12 mouse cellular contexts compared by ENCODE assay signal in the genomic region with DNA sequence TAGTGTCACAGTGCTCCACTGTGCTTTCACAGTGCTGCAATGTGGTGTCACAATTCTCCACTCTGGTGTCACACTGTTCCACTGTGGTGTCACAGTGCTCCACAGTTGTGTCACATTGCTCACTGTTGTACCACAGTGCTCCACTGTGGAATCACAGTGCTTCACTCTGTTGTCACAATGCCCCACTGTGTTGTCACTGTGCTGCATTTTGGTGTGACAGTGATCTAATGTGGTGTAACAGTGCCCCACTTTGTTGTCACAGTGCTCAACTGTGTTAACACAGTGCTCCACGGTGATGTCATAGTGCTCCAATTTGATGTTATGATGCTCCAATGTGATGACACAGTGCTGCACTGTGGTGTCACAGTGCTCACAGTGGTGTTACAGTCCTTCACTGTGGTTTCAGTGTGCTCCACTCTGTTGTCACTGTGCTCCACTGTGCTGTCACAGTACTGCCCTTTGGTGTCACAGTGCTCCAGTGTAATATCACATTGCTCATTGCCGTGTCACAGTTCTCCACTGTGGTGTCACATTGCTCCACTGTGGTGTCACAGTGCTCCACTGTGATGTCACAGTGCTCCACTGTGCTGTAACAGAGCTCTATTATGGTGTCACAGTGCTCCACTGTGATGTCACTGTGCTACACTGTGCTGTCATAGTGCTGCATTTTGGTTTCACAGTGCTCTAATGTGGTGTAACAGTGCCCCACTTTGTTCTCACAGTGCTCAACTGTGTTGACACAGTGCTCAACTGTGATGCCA.
DNase-seq lines count a peak whose midpoint lies in the region; ATAC-seq lines count a peak whose summit lies in the region.
"Had no signal": no experiment of that assay in that cellular context is flagged by ENCODE, and none has a peak within 500 bp of the region (broad histone marks: within the 10 kb centered on the region; RNA-seq: fewer than 3 reads in every experiment).

No protein-coding gene starts in this region.

- 91% methylated on average over 2 of the region's 2 CpGs for WGBS in lung, embryonic 15.5 days
- 89% methylated on average over 2 of the region's 2 CpGs for WGBS in forebrain, embryonic 15.5 days
- 90% methylated on average over 2 of the region's 2 CpGs for WGBS in neural tube, embryonic 12.5 days

- no peaks in the 10 kb centered on the region for H3K36me3 ChIP-seq in lung, embryonic 15.5 days
- no peaks in the 10 kb centered on the region for H3K36me3 ChIP-seq in forebrain, embryonic 15.5 days
- H3K36me3 ChIP-seq in neural tube, embryonic 12.5 days = no peaks in the 10 kb centered on the region
- H3K36me3 ChIP-seq: heart, embryonic 13.5 days had no signal

- no peak overlapping the region for H3K4me2 ChIP-seq in lung, embryonic 15.5 days
- H3K4me2 ChIP-seq in forebrain, embryonic 15.5 days (replicated peaks) = no peak overlapping the region
- H3K4me2 ChIP-seq in neural tube, embryonic 12.5 days (replicated peaks) = no peak overlapping the region
- H3K4me2 ChIP-seq: heart, embryonic 13.5 days had no signal

- H3K4me3 ChIP-seq in lung, embryonic 15.5 days = no peak overlapping the region
- H3K4me3 ChIP-seq in forebrain, embryonic 15.5 days = no peak overlapping the region
- no peak overlapping the region for H3K4me3 ChIP-seq in neural tube, embryonic 12.5 days
- H3K4me3 ChIP-seq: heart, embryonic 13.5 days; layer of hippocampus, adult 2 months had no signal

- H3K27me3 ChIP-seq in lung, embryonic 15.5 days = no peaks in the 10 kb centered on the region
- no peaks in the 10 kb centered on the region for H3K27me3 ChIP-seq in forebrain, embryonic 15.5 days
- no peaks in the 10 kb centered on the region for H3K27me3 ChIP-seq in neural tube, embryonic 12.5 days (replicated peaks)
- H3K27me3 ChIP-seq: heart, embryonic 13.5 days had no signal

- H3K9ac ChIP-seq in lung, embryonic 15.5 days = no peak overlapping the region
- H3K9ac ChIP-seq in forebrain, embryonic 15.5 days (replicated peaks) = no peak overlapping the region
- H3K9ac ChIP-seq in neural tube, embryonic 12.5 days = no peak overlapping the region
- H3K9ac ChIP-seq: heart, embryonic 13.5 days had no signal

- peaks cover 10% of the 10 kb centered on the region for H3K9me3 ChIP-seq in lung, embryonic 15.5 days
- H3K9me3 ChIP-seq in forebrain, embryonic 15.5 days = peaks cover 27% of the 10 kb centered on the region
- peaks cover 78% of the 10 kb centered on the region for H3K9me3 ChIP-seq in neural tube, embryonic 12.5 days

- ATAC-seq in lung, embryonic 15.5 days (ENCODE audit: borderline replicate concordance, extremely low read depth, low FRiP score, low TSS enrichment) = peak; percentile 50; the same call in 1 of the 2 replicates
- 0 out of 2 replicates have a peak, but pooled peaks have one; percentile 63 for ATAC-seq in forebrain, embryonic 15.5 days (replicated peaks)
- ATAC-seq in neural tube, embryonic 12.5 days (ENCODE audit: low FRiP score, low read depth) = peak; percentile 67

- no peaks in the 10 kb centered on the region for H3K4me1 ChIP-seq in lung, embryonic 15.5 days
- H3K4me1 ChIP-seq in forebrain, embryonic 15.5 days = no peaks in the 10 kb centered on the region
- no peaks in the 10 kb centered on the region for H3K4me1 ChIP-seq in neural tube, embryonic 12.5 days
- H3K4me1 ChIP-seq: heart, embryonic 13.5 days had no signal

- H3K27ac ChIP-seq in lung, embryonic 15.5 days = no peak overlapping the region
- no peak overlapping the region for H3K27ac ChIP-seq in forebrain, embryonic 15.5 days (replicated peaks)
- H3K27ac ChIP-seq in neural tube, embryonic 12.5 days = no peak overlapping the region
- H3K27ac ChIP-seq: heart, embryonic 13.5 days; layer of hippocampus, adult 2 months; macrophage had no signal

- DNase-seq in lung, postnatal 36 days = no peak
- peak; percentile 1 for DNase-seq in liver
- DNase-seq in cerebellum, postnatal 36 days = no peak
- no peak for DNase-seq in lung, postnatal 14 days
- DNase-seq: retina, postnatal 1 day; thymus, adult 2 months had no signal
